Mouse (Mus musculus) bone marrow, adult 2 months (tissue): ENCODE results near the gene Zfp36.

Experiments
- CTCF ChIP-seq: fragments of 200-500 bp; IDR thresholded peaks from 2 replicates; pipeline ENCODE4 v1.5.1; 2011; ENCODE audit warnings: low read length, control low read depth; ENCODE audit not compliant: control insufficient read depth, insufficient read depth
- POLR2A ChIP-seq: fragments of 200-500 bp; IDR thresholded peaks from 2 replicates; pipeline ENCODE4 v1.6.1; 2011; ENCODE audit warnings: low read depth, mild to moderate bottlenecking, control low read depth, low read length, borderline replicate concordance; ENCODE audit not compliant: control insufficient read depth

DNA sequence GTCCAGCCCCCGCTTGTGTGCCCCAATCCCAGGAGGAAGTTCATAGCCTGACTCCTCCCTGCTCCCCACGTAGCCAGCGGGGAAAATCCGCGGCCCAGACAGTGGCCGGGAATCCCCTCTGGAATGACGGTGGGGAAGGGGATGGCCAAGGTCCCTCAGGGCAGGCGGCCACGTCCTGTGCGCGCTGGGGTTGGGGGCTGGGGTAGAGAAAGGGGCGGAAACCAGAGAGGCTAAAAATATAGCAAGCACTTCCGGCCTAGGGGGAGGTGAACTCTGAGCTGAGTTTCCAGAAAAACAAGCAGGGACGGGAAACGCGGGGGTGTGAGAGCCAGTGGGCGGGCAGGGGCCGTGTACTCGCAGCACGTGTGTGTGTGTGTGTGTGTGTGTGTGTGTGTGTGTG lies 1.9 kb upstream of the Zfp36 start:
- TF ChIP-seq POLR2A (no peak; the same call in 1 of the 2 replicates), CTCF (no peak)
